Mouse (Mus musculus): ENCODE measurements around the gene Cpe. TPM values are rescaled to one million over a fixed set of nuclear protein-coding genes. Genes with fewer than 3 reads are reported as not detected.

Gene Cpe
- polyA plus RNA-seq, 1 experiment from 2014 or later: 7.5 TPM

DNA sequence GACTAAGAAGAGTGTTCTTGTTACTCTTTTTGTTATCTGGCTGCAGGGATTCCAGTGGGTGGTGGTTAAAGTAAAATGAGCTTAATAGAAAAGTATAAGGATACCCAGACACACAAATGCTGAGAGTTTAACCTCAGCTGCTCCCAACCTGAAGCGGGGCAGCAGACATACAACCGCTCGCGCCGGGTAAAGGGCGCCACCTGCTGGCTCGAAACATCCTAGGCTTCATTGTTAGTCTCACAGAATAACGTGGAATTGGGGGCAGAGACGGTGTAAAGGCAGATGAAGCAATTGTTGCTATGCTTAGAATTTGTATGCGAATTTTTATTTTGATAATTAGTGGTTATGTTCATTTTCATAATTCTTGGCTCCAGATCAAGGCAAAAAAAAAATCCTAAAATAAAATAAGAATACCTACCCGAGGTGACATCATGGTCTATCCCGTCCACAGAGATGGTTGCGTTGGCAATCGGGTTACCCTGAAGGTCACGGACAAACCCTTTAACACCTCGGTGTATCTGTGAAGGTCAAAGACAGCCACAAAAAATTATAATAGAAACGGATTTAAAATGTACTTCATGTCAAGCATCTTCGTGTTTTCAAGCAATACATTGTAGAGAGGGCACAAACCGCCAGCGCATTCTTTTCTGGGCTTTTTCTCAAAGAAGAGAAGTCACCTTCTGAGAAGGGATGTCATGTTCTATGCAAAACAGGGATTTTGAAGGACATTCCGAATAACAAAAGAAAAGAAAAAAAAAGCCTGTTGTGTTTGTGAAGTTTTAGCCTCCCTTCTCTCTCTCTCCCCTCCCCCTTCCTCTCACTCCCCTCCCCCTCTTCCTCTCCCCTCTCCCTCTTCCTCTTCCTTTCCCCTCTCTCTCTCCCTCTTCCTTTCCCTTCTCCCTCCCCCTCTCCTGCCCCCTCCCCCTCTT is 95.5 kb downstream of the Cpe start:
- 34% methylated on average over 20 of the region's 21 CpGs for WGBS (ENCODE audit: missing documents)

DNA sequence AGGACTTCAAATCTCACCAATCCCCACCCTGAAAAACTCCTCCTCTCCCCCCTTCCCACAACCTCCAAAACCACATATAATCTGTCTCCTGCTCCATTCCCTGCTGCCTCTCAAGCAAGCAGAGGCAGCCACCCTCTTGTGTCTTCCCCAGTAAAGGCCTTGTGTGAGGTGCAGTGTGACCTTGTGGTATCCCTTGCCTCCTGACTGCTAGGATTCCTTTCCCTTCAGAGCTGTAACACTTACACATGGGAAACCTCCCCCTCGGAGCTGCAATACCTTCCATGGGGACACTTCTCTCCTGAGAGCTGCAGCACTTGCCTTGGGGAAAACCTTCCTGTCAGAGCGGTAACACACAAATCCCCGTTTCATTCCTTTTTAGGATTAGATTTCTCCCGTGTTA is 96.5 kb downstream of the Cpe start:
- WGBS (ENCODE audit: missing documents): 93% methylated on average over 4 of the region's 4 CpGs
- no peaks in the 10 kb centered on the region for H3K36me3 ChIP-seq (ENCODE audit: inconsistent target)
- no peaks in the 10 kb centered on the region for H3K79me2 ChIP-seq (ENCODE audit: inconsistent target)
- H3K27ac ChIP-seq: no peak overlapping the region
- H3K4me3 ChIP-seq (ENCODE audit: inconsistent target): no peak overlapping the region

More for the DNA sequence above, 95.5 kb downstream of the Cpe start:
- no peaks in the 10 kb centered on the region for H3K79me2 ChIP-seq (ENCODE audit: inconsistent target)
- no peak overlapping the region for H3K4me3 ChIP-seq (ENCODE audit: inconsistent target)
- no peaks in the 10 kb centered on the region for H3K36me3 ChIP-seq (ENCODE audit: inconsistent target)
- H3K27ac ChIP-seq: no peak overlapping the region

DNA sequence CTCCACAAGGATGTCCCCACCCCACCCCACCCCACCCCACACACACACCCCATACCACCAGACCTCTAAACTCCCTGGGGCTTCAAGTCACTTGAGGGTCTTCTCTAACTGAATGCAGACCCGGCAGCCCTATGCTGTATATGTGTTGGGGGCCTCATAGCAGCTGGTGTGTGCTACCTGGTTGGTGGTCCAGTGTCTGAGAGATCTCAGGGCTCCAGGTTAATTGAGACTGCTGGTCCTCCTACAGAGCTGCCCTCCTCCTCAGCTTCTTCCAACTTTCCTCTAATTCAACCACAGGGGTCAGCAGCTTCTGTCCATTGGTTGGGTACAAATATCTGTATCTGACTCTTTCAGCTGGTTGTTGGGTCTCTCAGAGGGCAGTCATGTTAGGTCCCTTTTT is 102.4 kb downstream of the Cpe start:
- Histone ChIP-seq H3K27ac (no peak overlapping the region), H3K4me3 (ENCODE audit: inconsistent target) (no peak overlapping the region), H3K79me2 (ENCODE audit: inconsistent target) (no peaks in the 10 kb centered on the region), H3K36me3 (ENCODE audit: inconsistent target) (no peaks in the 10 kb centered on the region)
- WGBS (ENCODE audit: missing documents): 100% methylated on average over 1 of the region's 1 CpGs

DNA sequence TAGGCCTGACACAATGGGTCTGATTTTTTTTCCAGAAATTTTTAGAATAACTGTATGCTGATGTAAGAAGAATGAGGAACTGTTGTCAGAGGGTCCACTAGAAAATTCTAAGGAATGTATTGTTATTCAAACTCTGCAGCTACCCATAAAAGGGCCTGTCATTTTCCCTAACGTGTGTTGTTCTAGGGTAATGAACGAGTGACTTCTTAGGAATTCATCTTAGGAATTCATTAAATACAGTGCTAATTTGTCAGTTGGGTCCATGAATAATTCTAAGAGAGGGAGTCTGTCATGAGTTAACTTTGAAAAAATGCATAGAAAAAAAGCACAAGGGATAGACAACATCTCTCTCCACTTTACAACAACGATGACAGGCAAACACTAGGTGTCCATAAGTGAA is 110.0 kb downstream of the Cpe start:
- H3K79me2 ChIP-seq (ENCODE audit: inconsistent target): no peaks in the 10 kb centered on the region
- no peak overlapping the region for H3K27ac ChIP-seq
- 85% methylated on average over 3 of the region's 3 CpGs for WGBS (ENCODE audit: missing documents)
- no peaks in the 10 kb centered on the region for H3K36me3 ChIP-seq (ENCODE audit: inconsistent target)
- no peak overlapping the region for H3K4me3 ChIP-seq (ENCODE audit: inconsistent target)

DNA sequence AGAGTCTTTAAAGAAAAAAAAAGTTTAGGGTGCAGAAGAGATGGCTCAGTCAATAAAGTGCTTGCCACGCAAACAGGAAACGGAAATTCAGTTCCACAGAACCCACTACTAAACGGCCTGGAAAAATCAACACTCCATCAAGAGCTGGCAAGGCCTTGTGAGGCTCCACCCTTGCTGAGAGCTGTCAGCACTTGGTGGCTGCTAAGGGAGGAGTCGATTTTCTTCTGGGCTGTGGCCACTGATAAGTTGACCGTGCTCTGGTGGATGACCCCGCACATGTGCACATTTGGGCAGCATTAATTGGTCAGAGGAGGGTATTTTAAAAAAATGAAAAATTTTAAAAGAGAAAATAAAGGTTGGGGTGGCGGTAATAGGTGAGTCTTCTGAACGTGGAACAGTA is 114.6 kb downstream of the Cpe start:
- Histone ChIP-seq H3K79me2 (ENCODE audit: inconsistent target) (no peaks in the 10 kb centered on the region), H3K36me3 (ENCODE audit: inconsistent target) (no peaks in the 10 kb centered on the region), H3K27ac (no peak overlapping the region), H3K4me3 (ENCODE audit: inconsistent target) (no peak overlapping the region)
- WGBS (ENCODE audit: missing documents): 71% methylated on average over 8 of the region's 8 CpGs

DNA sequence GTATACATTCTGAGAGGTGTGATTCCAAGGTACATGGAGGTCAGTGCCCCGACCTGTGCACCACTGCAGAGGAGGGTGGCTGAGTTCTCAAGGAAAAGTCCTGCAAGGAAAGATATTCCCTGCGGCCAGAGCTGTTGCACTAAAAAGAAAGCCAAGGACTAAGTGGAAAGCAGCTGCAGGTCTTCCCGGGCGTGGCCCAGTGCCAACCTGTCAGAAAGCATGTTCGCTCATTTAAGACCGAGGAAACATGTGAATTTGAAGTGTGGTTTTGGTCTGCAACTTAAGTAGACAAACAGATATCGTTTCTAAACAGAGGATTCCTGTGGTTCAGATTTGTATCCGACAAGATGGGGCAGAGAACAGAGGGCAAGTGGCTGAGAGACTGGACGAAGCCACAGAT is 117.9 kb downstream of the Cpe start:
- Histone ChIP-seq H3K27ac (no peak overlapping the region), H3K4me3 (ENCODE audit: inconsistent target) (no peak overlapping the region), H3K79me2 (ENCODE audit: inconsistent target) (no peaks in the 10 kb centered on the region), H3K36me3 (ENCODE audit: inconsistent target) (no peaks in the 10 kb centered on the region)
- WGBS (ENCODE audit: missing documents): 89% methylated on average over 9 of the region's 9 CpGs

GRCm38 (mm10) chr8:64548054-64548850 is 144.6 kb downstream of the Cpe start:
- 64% methylated on average over 5 of the region's 5 CpGs for WGBS (ENCODE audit: missing documents)
- Histone ChIP-seq H3K4me3 (ENCODE audit: inconsistent target) (no peak overlapping the region), H3K27ac (no peak overlapping the region), H3K36me3 (ENCODE audit: inconsistent target) (no peaks in the 10 kb centered on the region), H3K79me2 (ENCODE audit: inconsistent target) (no peaks in the 10 kb centered on the region)

DNA sequence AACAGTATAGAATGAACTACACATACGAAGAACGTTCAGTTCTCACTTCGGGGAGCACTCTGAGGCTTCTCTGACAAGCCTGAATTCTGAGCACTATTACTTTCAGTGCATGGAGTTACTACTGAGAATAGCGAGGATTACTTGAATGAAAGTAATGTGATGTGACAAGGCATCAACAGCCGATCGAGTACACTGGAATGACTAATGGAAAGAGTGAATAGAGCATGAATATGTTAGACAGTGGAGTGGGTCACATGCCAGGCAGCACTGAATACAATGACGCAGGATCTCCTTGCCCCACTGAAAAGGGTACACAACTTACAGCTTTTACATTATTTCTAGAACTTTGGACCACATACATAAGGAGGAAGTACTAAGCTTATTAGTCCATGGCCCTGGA is 149.4 kb downstream of the Cpe start:
- H3K36me3 ChIP-seq (ENCODE audit: inconsistent target): no peaks in the 10 kb centered on the region
- H3K27ac ChIP-seq: no peak overlapping the region
- no peak overlapping the region for H3K4me3 ChIP-seq (ENCODE audit: inconsistent target)
- H3K79me2 ChIP-seq (ENCODE audit: inconsistent target): no peaks in the 10 kb centered on the region
- WGBS (ENCODE audit: missing documents): 93% methylated on average over 7 of the region's 7 CpGs

Other genes starting within 250 kb of the Cpe start
- 97.8 to 248 TPM (median 162 TPM) in 3 replicates for gene Msmo1, start 40.7 kb upstream of the Cpe start, polyA plus RNA-seq (2018)
- 7.7 to 17.3 TPM (median 9.3 TPM) in 3 replicates for gene Klhl2, start 157.0 kb upstream of the Cpe start, polyA plus RNA-seq (2018)